Mouse (Mus musculus) E14TG2a.4 (cell line): ENCODE data around the gene Npnt.

ENCODE experiments used
- H3K27me3 ChIP-seq: 2 replicates; pipeline ENCODE4 v1.6.1; 2014; ENCODE audit warnings: low read length, control low read depth; ENCODE audit not compliant: insufficient read depth
- H3K36me3 ChIP-seq: 2 replicates; pipeline ENCODE4 v1.6.1; 2014; ENCODE audit warnings: low read length, control low read depth; ENCODE audit not compliant: insufficient read depth
- H3K4me1 ChIP-seq: replicated peaks from 2 replicates; pipeline ENCODE4 v1.6.1; 2014; ENCODE audit warnings: low read depth, low read length, control low read depth
- H3K4me3 ChIP-seq: replicated peaks from 2 replicates; pipeline ENCODE4 v1.5.1; 2014; ENCODE audit warnings: mild to moderate bottlenecking, low read length
- H3K9me3 ChIP-seq: 2 replicates; pipeline ENCODE4 v1.6.1; 2014; ENCODE audit warnings: low read length, control low read depth
- CTCF ChIP-seq: conservative IDR thresholded peaks from 2 replicates; pipeline ENCODE4 v1.5.1; 2014; ENCODE audit warnings: low read length
- NANOG ChIP-seq: IDR thresholded peaks from 2 replicates; pipeline ENCODE4 v1.6.1; 2014; ENCODE audit warnings: borderline replicate concordance, low read length, mixed read lengths
- POU5F1 ChIP-seq: IDR thresholded peaks from 2 replicates; pipeline ENCODE4 v1.6.1; 2014; ENCODE audit warnings: low read length, borderline replicate concordance

The Npnt gene

GRCm38 (mm10) chr3:132893676-132894075 lies 56.4 kb downstream of the Npnt start:
- H3K4me1 ChIP-seq = no peaks in the 10 kb centered on the region
- no peak for TF ChIP-seq CTCF
- TF ChIP-seq POU5F1 = no peak
- no peak for TF ChIP-seq NANOG
- H3K4me3 ChIP-seq = no peak overlapping the region
- no peaks in the 10 kb centered on the region for H3K36me3 ChIP-seq
- H3K27me3 ChIP-seq = no peaks in the 10 kb centered on the region
- H3K9me3 ChIP-seq = no peaks in the 10 kb centered on the region

DNA sequence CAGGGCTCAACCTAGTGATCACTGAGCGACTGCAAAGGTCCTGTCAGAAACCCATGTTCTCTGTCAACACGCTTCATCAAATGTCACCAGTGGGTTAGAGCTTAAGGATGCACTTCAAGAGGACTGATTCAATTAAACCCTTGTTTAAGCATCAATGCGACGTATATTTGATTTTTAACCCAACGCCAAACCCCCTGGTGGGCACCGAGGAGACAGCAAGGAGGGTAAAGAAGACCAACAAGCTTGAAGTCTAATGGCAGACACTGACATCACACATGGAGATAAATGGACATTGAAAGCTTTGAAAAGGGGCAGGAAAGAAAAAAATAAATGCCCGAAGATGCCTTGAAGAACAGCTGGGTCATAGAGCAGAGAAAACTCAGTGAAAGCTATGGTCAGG lies 57.0 kb downstream of the Npnt start:
- Histone ChIP-seq H3K4me1 (no peaks in the 10 kb centered on the region), H3K4me3 (no peak overlapping the region), H3K36me3 (no peaks in the 10 kb centered on the region), H3K27me3 (no peaks in the 10 kb centered on the region), H3K9me3 (no peaks in the 10 kb centered on the region)
- TF ChIP-seq NANOG (no peak), CTCF (no peak)

GRCm38 (mm10) chr3:132892481-132892880 lies 57.6 kb downstream of the Npnt start:
- TF ChIP-seq CTCF (no peak), POU5F1 (no peak), NANOG (no peak)
- no peaks in the 10 kb centered on the region for H3K27me3 ChIP-seq
- H3K4me1 ChIP-seq = no peaks in the 10 kb centered on the region
- H3K36me3 ChIP-seq = no peaks in the 10 kb centered on the region
- H3K4me3 ChIP-seq = no peak overlapping the region
- no peaks in the 10 kb centered on the region for H3K9me3 ChIP-seq

- H3K4me1 ChIP-seq = no peaks in the 10 kb centered on the region
- no peak for TF ChIP-seq NANOG
- no peak for TF ChIP-seq POU5F1
- TF ChIP-seq CTCF = no peak
- H3K4me3 ChIP-seq = no peak overlapping the region
- H3K27me3 ChIP-seq = no peaks in the 10 kb centered on the region
- no peaks in the 10 kb centered on the region for H3K9me3 ChIP-seq
- H3K36me3 ChIP-seq = no peaks in the 10 kb centered on the region
These were observed 62.8 kb downstream of the Npnt start for GRCm38 (mm10) chr3:132887074-132887848.

DNA sequence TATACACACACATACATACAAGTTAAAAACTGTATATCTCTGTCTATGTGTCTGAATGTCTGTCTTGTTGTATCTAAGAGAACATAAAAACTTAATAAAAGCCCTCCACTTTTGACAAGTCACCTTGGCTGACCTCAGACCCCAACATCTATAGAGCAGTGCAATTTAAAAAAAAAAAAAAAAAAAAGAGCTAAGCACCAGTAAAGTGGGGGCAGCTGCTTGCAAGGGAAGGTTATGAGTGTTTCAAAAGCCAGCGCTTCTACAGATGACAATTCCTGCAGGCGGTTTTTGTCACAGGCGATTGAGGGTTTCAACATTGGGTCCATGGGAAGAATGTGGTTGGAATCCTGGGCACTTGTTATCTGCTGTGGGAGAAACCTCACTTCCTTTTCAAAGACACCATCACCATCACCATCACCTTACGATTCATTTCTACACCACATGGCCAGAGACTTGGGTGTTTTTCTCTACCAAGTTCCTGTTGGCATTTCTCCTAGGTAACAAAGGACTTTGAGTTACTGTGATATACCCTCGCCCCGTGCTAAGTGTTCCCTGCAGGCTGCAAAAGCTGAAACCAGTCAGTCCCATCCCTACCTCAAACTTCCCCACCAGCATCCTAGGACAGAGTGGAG lies 63.6 kb downstream of the Npnt start:
- Histone ChIP-seq H3K36me3 (no peaks in the 10 kb centered on the region), H3K9me3 (no peaks in the 10 kb centered on the region), H3K4me1 (no peaks in the 10 kb centered on the region), H3K27me3 (no peaks in the 10 kb centered on the region), H3K4me3 (no peak overlapping the region)
- TF ChIP-seq CTCF (no peak), NANOG (no peak), POU5F1 (no peak)

DNA sequence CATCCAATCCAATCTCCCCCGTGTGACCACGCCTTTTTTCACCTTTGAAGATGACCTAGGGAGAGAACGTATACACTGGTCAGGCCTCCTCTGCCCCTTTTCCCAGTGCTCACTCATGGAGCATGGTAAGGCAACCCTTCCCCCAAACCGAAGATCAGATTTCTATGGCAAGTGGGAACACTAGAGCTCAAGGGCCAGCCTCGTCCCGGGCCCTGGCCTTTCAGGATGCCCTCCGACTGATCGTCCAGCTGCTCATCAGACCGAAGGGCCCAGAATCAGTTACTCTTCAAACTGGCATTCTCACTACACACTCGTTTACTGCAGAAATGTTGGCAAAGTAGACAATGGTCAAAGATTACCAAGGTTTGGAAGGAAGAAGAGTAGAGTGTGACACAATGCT lies 65.6 kb downstream of the Npnt start:
- H3K27me3 ChIP-seq = no peaks in the 10 kb centered on the region
- H3K36me3 ChIP-seq = no peaks in the 10 kb centered on the region
- H3K4me3 ChIP-seq = no peak overlapping the region
- H3K4me1 ChIP-seq = no peaks in the 10 kb centered on the region
- no peaks in the 10 kb centered on the region for H3K9me3 ChIP-seq
- TF ChIP-seq POU5F1 = no peak
- TF ChIP-seq NANOG = no peak
- TF ChIP-seq CTCF = no peak

GRCm38 (mm10) chr3:132883256-132883655 lies 66.8 kb downstream of the Npnt start:
- H3K4me1 ChIP-seq = no peaks in the 10 kb centered on the region
- TF ChIP-seq CTCF (no peak), POU5F1 (no peak), NANOG (no peak)
- no peaks in the 10 kb centered on the region for H3K9me3 ChIP-seq
- no peaks in the 10 kb centered on the region for H3K27me3 ChIP-seq
- no peaks in the 10 kb centered on the region for H3K36me3 ChIP-seq
- no peak overlapping the region for H3K4me3 ChIP-seq

DNA sequence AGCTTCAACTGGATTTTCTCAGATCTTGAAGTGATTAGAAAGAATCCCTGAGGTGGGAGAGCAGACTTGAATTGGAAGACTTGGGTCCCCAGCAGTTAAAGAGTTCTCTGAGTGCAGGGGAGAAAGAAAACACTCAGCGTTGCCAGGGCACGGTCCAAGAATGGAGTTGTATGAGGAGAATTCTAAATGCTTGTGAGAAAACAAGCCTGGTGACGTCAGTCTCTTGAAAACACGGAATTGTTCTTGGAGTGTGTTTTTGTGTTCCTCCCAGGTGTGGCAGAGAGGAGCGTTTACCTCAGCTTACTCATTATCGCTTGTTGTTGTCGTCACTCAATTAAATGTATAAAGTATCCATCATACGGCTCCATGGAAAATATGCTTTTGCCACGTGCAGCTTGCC lies 69.3 kb downstream of the Npnt start:
- H3K4me1 ChIP-seq = peaks cover 15% of the 10 kb centered on the region
- H3K4me3 ChIP-seq = no peak overlapping the region
- H3K9me3 ChIP-seq = no peaks in the 10 kb centered on the region
- TF ChIP-seq NANOG (no peak), POU5F1 (no peak), CTCF (no peak)
- H3K27me3 ChIP-seq = no peaks in the 10 kb centered on the region
- no peaks in the 10 kb centered on the region for H3K36me3 ChIP-seq

DNA sequence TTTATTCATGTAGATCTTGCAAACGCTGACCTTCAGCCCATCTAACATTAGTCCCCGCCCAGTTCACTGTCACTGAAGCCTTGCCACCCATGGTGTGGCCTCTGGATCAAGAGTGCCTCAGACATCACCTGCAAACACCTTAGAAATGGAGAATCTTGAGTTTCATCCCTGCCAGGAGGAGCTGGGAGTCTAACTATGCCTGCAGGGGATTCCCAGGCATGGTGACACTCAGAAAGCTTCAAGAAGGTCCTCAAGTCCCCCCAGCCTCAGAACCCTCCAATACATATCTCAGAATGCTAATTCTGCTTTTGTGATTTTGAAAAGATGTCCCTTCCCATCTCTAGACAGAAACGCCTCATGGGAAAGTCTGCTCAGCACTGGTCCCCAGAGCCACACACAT lies 69.7 kb downstream of the Npnt start:
- H3K4me3 ChIP-seq = no peak overlapping the region
- H3K4me1 ChIP-seq = peaks cover 17% of the 10 kb centered on the region
- no peaks in the 10 kb centered on the region for H3K9me3 ChIP-seq
- no peak for TF ChIP-seq CTCF
- no peak for TF ChIP-seq POU5F1
- TF ChIP-seq NANOG = no peak
- H3K36me3 ChIP-seq = no peaks in the 10 kb centered on the region
- no peaks in the 10 kb centered on the region for H3K27me3 ChIP-seq
